Mouse (Mus musculus) frontal cortex, adult (tissue): ENCODE data around the gene Tmem184b.

Source experiments
- ATAC-seq: cut with Nextera tagmentation; 2 replicates; pipeline ENCODE4 v1.9.2; 2017; ENCODE audit warnings: mild to moderate bottlenecking, moderate library complexity, mixed read lengths; ENCODE audit not compliant: low TSS enrichment

Tmem184b gene

GRCm38 (mm10) chr15:79402836-79403762, at the start of gene Tmem184b:
Gene Tmem184b, minus strand, starts transcription at chr15:79403569.
- peak; percentile 75 for ATAC-seq

DNA sequence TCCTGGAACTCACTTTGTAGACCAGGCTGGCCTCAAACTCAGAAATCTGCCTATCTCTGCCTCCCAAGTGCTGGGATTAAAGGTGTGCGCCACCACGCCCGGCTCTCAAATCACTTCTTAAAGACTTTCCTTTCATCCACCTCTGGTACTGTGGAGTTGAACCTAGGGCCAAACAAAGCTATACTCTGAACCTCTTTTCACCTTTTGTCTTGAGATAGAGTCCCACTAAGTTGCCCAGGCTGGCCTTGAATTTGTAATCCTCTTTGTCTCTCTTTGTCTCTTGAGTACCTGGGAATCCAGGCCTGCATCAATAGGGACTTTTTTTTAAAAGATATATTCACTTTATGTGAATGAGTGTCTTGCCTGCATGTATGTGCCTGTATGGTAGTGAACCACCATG, 44.7 kb upstream of the Tmem184b start:
- ATAC-seq = no peak

- ATAC-seq = no peak
Observed at GRCm38 (mm10) chr15:79445786-79446654, 42.7 kb upstream of the Tmem184b start.

DNA sequence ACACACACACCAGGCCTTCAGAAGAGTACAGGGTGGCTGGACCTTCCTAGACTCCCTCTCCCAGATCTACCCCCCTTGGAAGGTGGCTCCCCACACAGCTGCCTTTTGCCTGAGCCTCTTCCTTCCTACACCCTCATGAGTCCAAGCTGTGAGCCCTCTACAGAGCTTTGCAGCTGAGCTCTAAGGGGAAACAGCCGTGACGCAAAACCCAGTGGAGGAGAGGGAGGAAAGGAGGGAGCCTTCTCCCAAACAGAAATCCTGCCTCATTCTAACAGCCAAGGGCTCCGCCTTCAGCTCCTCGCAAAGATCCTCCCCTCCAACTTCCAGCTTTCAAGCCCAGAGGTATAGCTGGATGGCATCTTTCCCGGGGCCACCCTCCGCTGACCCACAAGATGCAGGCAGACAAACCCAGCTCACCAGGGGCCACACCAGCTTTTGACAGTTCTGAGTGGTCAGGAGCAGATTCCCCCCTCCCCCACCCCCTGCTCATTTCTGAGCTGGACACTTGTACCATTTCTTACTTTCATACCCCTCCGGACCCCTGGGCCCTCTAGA, 40.6 kb upstream of the Tmem184b start:
- ATAC-seq = peak; percentile 82

GRCm38 (mm10) chr15:79442961-79443518, 39.7 kb upstream of the Tmem184b start:
- no peak for ATAC-seq

DNA sequence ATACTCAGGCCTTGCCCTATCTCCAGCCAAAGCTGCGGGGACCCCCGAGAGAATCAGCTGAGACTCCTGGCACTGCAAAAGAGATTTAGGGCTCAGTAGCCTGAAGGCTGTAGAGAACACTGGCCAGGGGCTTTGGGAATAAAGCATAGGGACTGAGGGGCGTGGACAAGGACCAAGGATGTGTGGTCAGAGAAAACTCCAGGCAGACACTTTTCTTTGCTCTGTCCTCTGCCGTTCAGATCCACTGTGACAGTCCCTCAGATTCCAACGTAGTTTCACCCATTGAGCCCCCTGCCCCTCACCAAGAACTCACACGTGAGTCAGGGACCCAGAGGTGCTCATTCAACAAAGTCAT, 38.9 kb upstream of the Tmem184b start:
- ATAC-seq = no peak

GRCm38 (mm10) chr15:79441331-79442256, 38.2 kb upstream of the Tmem184b start:
- 0 out of 2 replicates have a peak, but pooled peaks have one; percentile 24 for ATAC-seq

- no peak for ATAC-seq
Observed at GRCm38 (mm10) chr15:79440651-79441330, 37.4 kb upstream of the Tmem184b start.

DNA sequence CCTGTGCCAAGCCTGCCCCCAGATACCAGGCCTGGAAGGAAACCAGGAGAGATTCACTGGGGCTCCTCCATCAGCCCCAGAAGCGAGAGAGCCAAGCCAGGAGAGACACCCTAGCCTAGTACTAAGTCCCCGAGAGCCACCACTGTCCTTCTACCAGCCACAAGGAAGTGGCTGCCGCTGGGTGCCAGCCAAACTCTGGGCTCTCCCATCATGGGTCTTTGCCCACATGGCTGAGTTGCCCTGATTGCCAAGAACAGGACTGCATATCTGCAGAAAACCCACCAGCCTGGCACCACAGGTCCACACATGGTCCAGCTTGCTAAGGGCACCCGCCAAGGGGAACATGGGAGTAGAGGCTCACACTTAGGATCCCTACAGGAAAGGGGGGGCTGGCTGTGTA, 36.9 kb upstream of the Tmem184b start:
- ATAC-seq = no peak

DNA sequence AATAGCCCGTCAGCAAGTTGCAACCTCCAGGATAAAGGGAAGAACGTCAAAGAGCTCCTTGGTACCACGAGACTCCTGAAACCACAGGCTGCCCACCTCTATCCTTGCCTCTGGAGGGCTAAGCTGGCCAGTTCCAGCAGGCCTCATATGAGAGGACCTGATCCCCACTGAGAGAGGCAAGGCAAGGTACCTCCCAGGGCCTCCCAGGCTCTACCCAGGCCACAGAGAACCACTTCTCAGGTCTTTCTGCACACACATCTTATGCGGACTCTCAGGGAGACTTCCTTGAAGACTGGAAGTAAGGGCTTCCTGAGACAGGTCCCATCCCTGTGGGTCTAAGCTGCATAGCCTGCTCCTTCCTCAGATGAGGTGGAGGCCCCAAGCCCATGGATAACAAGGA, 36.0 kb upstream of the Tmem184b start:
- ATAC-seq = no peak

- ATAC-seq = no peak
Observed at GRCm38 (mm10) chr15:79438816-79439215, 35.4 kb upstream of the Tmem184b start.

DNA sequence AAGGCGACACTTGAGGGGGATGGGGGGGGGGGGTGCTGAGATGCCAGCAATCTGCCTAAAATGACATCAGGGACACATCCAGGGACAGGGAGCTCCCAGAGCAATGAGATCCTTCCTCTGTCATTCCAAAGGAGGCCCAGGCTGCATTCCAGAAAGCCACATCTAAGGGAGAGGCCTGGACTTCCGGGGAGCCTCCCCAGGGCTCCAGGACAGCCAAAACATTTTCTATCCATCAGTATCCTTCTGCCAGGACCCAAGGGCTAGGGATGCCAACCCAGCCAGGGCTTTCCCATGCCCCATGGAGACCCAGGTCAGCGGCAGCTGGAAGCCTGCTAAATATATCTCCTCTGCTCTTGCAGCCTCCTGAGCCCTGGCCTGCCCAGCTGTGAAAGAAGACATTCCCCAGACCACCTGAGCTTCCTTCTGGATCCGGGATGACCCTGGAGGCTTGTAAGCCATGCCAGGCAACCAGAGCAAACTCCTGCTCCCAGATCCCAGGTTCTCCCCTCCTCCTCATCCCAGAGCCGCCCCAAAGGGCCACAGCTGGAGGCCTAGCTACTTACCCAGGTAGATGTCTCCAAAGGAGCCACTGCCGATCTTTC, 34.9 kb upstream of the Tmem184b start:
- ATAC-seq = no peak

DNA sequence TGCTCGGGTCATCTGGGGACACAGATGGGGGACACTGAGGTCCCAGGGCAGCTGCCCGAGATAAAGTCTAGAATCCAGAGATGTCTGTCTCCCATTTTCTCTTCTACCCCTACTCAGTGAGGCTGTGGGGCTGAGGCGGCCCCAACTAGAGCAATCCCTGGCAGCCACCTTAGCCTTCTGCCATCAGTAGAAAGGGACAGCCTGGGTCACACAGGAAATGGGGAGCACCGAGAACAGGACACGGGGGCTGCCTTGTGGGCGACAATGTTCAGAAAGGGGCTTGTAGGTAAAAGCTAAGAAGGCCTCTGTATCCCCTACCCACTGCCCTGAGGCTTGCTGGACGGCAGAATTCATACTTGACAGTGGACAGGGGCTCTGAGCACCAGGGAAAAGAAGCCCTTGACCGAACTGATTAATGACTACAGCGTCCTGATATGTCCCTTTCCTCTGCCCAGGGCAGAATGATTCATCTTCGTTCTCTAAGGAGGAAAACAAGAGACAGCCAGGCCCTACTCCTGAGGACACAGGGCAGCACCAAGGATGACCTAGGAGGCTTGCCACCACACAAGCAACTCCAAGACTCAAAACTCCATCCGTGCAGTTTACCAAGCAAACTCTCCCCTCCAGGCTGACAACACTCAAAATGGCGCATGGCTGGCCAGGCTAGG, 34.3 kb upstream of the Tmem184b start:
- no peak for ATAC-seq

- no peak for ATAC-seq
Observed at GRCm38 (mm10) chr15:79436481-79436921, 33.1 kb upstream of the Tmem184b start.

GRCm38 (mm10) chr15:79435191-79435671, 31.9 kb upstream of the Tmem184b start:
- no peak for ATAC-seq

- peak; percentile 58 for ATAC-seq
Observed at GRCm38 (mm10) chr15:79432892-79433291, 29.5 kb upstream of the Tmem184b start.

- peak; percentile 56; the same call in 1 of the 2 replicates for ATAC-seq
Observed at GRCm38 (mm10) chr15:79432328-79432727, 29.0 kb upstream of the Tmem184b start.

GRCm38 (mm10) chr15:79431925-79432324, 28.6 kb upstream of the Tmem184b start:
- no peak for ATAC-seq

DNA sequence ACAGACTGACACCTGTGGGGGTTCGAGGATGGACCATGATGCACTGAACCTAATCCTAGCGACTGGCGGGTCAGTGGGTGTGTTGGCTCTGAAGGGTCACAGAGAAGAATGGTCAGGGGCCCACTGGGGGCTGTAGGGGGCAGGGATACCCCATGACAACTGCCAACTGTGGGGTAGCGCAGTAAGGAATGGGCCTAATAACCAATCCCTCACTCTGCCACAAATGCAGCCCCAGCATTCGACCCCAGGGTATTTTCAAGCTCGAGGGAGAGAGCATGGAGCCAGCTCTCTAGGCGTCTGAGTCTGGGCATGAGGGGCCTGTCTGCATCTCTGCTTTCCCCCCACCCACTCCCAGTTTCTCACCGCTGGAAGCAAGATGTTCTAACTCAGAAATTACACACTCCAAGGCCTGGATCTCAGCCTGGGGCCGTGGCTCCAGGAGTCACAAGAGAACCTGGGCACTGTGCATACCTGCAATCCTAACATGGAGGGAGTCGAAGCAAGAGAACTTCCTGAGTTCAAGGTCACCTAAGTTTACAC, 27.2 kb upstream of the Tmem184b start:
- ATAC-seq = no peak
